Mouse (Mus musculus): ENCODE measurements around the gene Tacc3. TPM values are rescaled to one million over a fixed set of nuclear protein-coding genes. Genes with fewer than 3 reads are reported as not detected.

Tacc3 gene
- polyA plus RNA-seq, 1 experiment from 2014 or later = 12.5 TPM

GRCm38 (mm10) chr5:33635361-33635760, 22.6 kb upstream of the Tacc3 start:
- no peaks in the 10 kb centered on the region for H3K27me3 ChIP-seq (replicated peaks; ENCODE audit: insufficient read depth, low read length)
- 86% methylated on average over 3 of the region's 3 CpGs for WGBS
- H3K4me2 ChIP-seq (replicated peaks; ENCODE audit: low read depth, low read length) = no peak overlapping the region
- H3K36me3 ChIP-seq (ENCODE audit: insufficient read depth, low read length) = peaks cover 2% of the 10 kb centered on the region; the same call in 1 of the 2 replicates
- ATAC-seq = no peak
- H3K4me3 ChIP-seq (ENCODE audit: low read depth, low read length) = no peak overlapping the region
- H3K4me1 ChIP-seq (ENCODE audit: insufficient read depth, low read depth, low read length) = peaks cover 3% of the 10 kb centered on the region; the same call in 1 of the 2 replicates
- no peak overlapping the region for H3K9ac ChIP-seq (replicated peaks; ENCODE audit: low read depth)
- H3K9me3 ChIP-seq (ENCODE audit: low read length) = no peaks in the 10 kb centered on the region
- no peak for DNase-seq (ENCODE audit: low spot score)
- H3K27ac ChIP-seq (ENCODE audit: low read length) = no peak overlapping the region
- TF ChIP-seq CTCF (IDR thresholded peaks at IDR 0.05) (no peak), EP300 (IDR thresholded peaks at IDR 0.05) (no peak)

DNA sequence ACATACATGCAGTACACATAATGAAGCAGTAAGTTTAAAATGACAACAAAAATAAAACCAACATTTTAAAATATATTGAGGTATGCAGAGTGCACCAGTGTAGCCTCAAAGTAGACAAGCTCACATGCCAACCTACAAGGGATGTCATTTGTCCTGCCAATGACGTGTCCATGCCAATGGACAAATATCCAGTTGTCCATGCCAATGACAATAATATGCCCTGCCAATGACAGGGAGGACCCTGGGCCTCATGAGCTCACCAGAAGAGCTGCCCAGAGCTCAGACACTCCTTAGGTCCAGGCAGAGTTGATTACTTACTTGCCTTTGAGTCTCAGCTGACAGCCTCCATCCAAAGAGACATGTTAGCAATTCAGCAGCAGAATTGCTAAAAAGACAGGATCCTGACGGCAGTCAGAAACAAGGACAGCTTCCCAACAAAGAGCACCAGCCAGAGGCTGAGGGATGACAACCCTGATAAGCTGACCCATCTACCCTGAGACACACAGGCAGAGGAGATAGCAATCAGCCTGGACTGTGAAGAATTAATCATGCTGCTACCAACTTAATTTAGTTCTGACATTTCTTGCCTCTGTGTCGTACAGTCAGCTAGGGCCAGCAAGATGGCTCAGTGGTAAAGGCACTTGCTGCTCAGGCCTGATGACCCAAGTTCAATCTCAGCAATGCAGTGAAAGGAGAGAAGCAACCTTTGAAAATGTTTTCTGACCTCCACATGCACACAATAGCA, 20.1 kb upstream of the Tacc3 start:
- TF ChIP-seq CTCF (IDR thresholded peaks at IDR 0.05) = no peak
- TF ChIP-seq EP300 (IDR thresholded peaks at IDR 0.05) = no peak
- H3K4me1 ChIP-seq (ENCODE audit: insufficient read depth, low read depth, low read length) = no peaks in the 10 kb centered on the region
- no peak overlapping the region for H3K4me3 ChIP-seq (ENCODE audit: low read depth, low read length)
- 77% methylated on average over 3 of the region's 3 CpGs for WGBS
- ATAC-seq (no peak), DNase-seq (ENCODE audit: low spot score) (no peak)
- H3K4me2 ChIP-seq (replicated peaks; ENCODE audit: low read depth, low read length) = no peak overlapping the region
- no peaks in the 10 kb centered on the region for H3K9me3 ChIP-seq (ENCODE audit: low read length)
- H3K36me3 ChIP-seq (ENCODE audit: insufficient read depth, low read length) = peaks cover 9% of the 10 kb centered on the region; the same call in 1 of the 2 replicates
- H3K27ac ChIP-seq (ENCODE audit: low read length) = no peak overlapping the region
- H3K9ac ChIP-seq (replicated peaks; ENCODE audit: low read depth) = no peak overlapping the region
- H3K27me3 ChIP-seq (replicated peaks; ENCODE audit: insufficient read depth, low read length) = no peaks in the 10 kb centered on the region

DNA sequence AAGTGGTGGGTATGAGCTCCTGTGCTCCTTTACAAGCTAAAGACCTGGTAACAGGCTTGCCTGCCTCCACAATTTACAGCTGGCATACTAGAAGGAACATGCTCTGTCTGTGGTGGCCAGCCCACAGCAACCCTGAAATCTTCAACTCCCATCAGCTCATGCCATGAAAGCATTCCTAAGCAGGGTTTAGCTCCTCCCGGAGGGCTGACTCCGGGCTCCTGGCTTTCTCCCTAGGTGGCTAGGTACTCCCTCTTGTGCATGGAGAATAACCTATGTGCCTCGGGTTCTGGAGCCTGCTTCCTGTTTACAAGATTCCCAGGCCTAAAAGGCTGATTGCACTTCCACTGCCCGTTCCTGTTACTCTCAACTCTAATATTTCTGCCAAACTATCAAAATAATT, 19.1 kb upstream of the Tacc3 start:
- WGBS = 44% methylated on average over 4 of the region's 4 CpGs
- Histone ChIP-seq H3K4me3 (ENCODE audit: low read depth, low read length) (no peak overlapping the region), H3K9me3 (ENCODE audit: low read length) (no peaks in the 10 kb centered on the region), H3K9ac (replicated peaks; ENCODE audit: low read depth) (no peak overlapping the region; the same call in 1 of the 2 replicates), H3K27me3 (replicated peaks; ENCODE audit: insufficient read depth, low read length) (no peaks in the 10 kb centered on the region), H3K4me2 (replicated peaks; ENCODE audit: low read depth, low read length) (no peak overlapping the region), H3K36me3 (ENCODE audit: insufficient read depth, low read length) (peaks cover 20% of the 10 kb centered on the region), H3K4me1 (ENCODE audit: insufficient read depth, low read depth, low read length) (no peaks in the 10 kb centered on the region), H3K27ac (ENCODE audit: low read length) (no peak overlapping the region)
- TF ChIP-seq EP300 (IDR thresholded peaks at IDR 0.05) = no peak
- no peak for TF ChIP-seq CTCF (IDR thresholded peaks at IDR 0.05)
- DNase-seq (ENCODE audit: low spot score) (no peak), ATAC-seq (no peak)

DNA sequence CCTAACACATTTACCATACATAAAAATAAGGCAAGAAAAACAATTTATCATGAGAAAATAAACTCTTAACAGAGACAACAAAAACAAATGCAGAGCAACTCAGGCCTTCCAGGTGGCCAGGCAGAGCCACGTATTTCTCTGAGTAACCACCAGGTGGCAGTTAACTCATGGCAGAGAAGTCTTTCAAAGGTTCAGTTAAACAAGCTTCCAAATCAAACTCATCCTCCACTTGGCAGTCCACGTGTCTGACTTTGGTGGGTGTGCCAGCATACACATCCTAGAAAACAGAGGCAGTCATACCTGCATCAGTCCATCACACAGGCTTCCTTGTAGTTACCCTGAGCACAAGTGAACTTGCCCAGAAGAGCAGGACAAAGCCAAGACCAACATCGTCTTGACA, 17.3 kb upstream of the Tacc3 start:
- DNase-seq (ENCODE audit: low spot score) (peak; percentile 83), ATAC-seq (peak; percentile 33; the same call in 1 of the 2 replicates)
- TF ChIP-seq CTCF (IDR thresholded peaks at IDR 0.05) (peak; percentile 82), EP300 (IDR thresholded peaks at IDR 0.05) (no peak)
- H3K9ac ChIP-seq (replicated peaks; ENCODE audit: low read depth) = no peak overlapping the region
- peaks cover 32% of the 10 kb centered on the region for H3K36me3 ChIP-seq (ENCODE audit: insufficient read depth, low read length)
- H3K4me1 ChIP-seq (ENCODE audit: insufficient read depth, low read depth, low read length) = no peaks in the 10 kb centered on the region
- no peak overlapping the region for H3K4me3 ChIP-seq (ENCODE audit: low read depth, low read length)
- no peak overlapping the region for H3K4me2 ChIP-seq (replicated peaks; ENCODE audit: low read depth, low read length)
- H3K9me3 ChIP-seq (ENCODE audit: low read length) = no peaks in the 10 kb centered on the region
- H3K27me3 ChIP-seq (replicated peaks; ENCODE audit: insufficient read depth, low read length) = no peaks in the 10 kb centered on the region
- H3K27ac ChIP-seq (ENCODE audit: low read length) = no peak overlapping the region
- WGBS = 30% methylated on average over 3 of the region's 3 CpGs

DNA sequence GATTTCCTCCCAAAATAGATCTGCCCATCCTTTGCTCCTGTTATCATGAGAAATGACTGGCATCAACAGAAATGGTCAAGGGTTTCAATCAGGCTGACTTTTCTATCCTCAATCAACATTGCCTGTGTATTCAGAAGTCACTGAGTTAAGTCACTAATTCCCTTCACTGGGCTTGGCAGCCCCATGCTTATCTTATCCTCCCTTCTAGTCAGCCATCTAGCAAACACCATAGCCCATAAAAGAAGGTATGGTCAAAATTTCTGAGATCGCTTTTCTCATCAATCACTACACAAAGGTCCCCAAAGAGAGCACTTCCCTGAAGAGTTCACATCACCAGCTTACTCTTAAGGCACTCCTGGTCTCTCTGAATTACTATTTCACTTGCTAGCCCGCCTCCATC, 6.9 kb upstream of the Tacc3 start:
- Histone ChIP-seq H3K9me3 (ENCODE audit: low read length) (no peaks in the 10 kb centered on the region), H3K36me3 (ENCODE audit: insufficient read depth, low read length) (peaks cover 10% of the 10 kb centered on the region; the same call in 1 of the 2 replicates), H3K27me3 (replicated peaks; ENCODE audit: insufficient read depth, low read length) (no peaks in the 10 kb centered on the region), H3K4me3 (ENCODE audit: low read depth, low read length) (peak overlapping the region; percentile 68; the same call in 1 of the 2 replicates), H3K27ac (ENCODE audit: low read length) (peak overlapping the region; percentile 97), H3K9ac (replicated peaks; ENCODE audit: low read depth) (peak overlapping the region; percentile 69; the same call in 1 of the 2 replicates), H3K4me2 (replicated peaks; ENCODE audit: low read depth, low read length) (peak overlapping the region; percentile 55), H3K4me1 (ENCODE audit: insufficient read depth, low read depth, low read length) (peaks cover 3% of the 10 kb centered on the region; the same call in 1 of the 2 replicates)
- 4% methylated on average over 2 of the region's 2 CpGs for WGBS
- DNase-seq (ENCODE audit: low spot score) (no peak), ATAC-seq (no peak)
- no peak for TF ChIP-seq EP300 (IDR thresholded peaks at IDR 0.05)
- TF ChIP-seq CTCF (IDR thresholded peaks at IDR 0.05) = no peak

DNA sequence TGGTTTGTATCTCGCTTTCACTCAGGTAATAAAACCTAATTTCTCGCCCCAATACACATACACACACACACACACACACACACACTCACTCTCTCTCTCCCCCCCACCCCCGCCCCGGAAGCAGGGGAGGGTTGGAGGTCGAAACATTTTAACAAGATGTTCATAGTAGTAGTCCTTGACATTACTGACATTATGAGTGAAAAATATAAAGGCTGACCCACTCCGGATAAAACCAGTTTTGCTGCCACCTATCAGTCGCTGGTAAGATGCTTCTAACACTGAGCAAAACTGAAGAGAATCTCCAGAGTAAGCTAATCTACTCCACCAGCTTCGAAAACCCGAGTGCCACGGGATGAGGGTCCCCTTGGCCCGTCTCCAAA, 6.4 kb upstream of the Tacc3 start:
- Histone ChIP-seq H3K9ac (replicated peaks; ENCODE audit: low read depth) (peak overlapping the region; percentile 69), H3K4me2 (replicated peaks; ENCODE audit: low read depth, low read length) (peak overlapping the region; percentile 55), H3K27me3 (replicated peaks; ENCODE audit: insufficient read depth, low read length) (no peaks in the 10 kb centered on the region), H3K9me3 (ENCODE audit: low read length) (no peaks in the 10 kb centered on the region), H3K4me3 (ENCODE audit: low read depth, low read length) (peak overlapping the region; percentile 68), H3K36me3 (ENCODE audit: insufficient read depth, low read length) (peaks cover 7% of the 10 kb centered on the region; the same call in 1 of the 2 replicates), H3K4me1 (ENCODE audit: insufficient read depth, low read depth, low read length) (peaks cover 3% of the 10 kb centered on the region; the same call in 1 of the 2 replicates), H3K27ac (ENCODE audit: low read length) (peak overlapping the region; percentile 97)
- 1% methylated on average over 11 of the region's 11 CpGs for WGBS
- TF ChIP-seq EP300 (IDR thresholded peaks at IDR 0.05) = no peak
- TF ChIP-seq CTCF (IDR thresholded peaks at IDR 0.05) = peak; percentile 23; the same call in 1 of the 2 replicates
- ATAC-seq = no peak
- DNase-seq (ENCODE audit: low spot score) = no peak

Measured in lung, postnatal 0 days (tissue).